Mouse (Mus musculus): ENCODE measurements around the gene Fam43a. TPM values are rescaled to one million over a fixed set of nuclear protein-coding genes. Genes with fewer than 3 reads are reported as not detected.

Gene Fam43a
- total RNA-seq, 2 experiments from 2014 or later = 45.6 to 51.8 TPM

DNA sequence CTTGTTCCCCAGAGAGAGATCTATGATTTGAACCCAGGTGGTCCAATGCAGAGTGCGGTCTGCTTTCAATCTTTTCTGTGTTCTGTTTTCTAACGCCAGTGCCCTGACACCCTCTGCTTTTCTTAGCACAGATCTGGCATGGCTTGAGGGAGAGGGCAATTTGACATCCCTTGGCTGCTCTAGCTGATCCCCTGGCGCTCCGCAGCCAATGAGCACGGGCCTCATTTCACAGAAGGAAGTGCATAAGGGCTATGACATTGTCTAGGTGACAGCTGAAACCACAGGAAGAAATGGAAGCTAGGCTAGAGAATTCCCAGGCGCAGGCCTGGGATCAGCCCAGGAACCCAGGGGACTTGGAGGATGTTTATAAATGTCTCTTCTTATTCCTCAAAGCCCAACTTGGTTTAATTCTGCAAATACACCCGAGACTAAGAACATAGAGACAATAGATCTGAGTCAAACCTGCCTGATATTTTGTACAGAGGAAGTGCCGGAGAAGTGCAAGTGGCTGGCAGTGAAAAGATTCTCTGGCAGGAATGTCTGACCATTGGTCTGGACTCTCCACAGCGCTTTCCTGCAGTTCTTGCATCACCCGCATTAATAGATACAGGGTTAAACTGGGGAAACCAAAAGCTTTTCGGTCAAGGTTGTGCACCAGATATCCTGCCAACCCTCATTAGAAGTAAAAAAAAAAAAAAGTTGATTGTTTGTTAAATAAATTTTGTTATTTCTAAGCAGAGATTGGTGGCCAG lies 28.2 kb downstream of the Fam43a start:
- DNase-seq (ENCODE audit: low spot score in 2 of 2) = no peak

DNA sequence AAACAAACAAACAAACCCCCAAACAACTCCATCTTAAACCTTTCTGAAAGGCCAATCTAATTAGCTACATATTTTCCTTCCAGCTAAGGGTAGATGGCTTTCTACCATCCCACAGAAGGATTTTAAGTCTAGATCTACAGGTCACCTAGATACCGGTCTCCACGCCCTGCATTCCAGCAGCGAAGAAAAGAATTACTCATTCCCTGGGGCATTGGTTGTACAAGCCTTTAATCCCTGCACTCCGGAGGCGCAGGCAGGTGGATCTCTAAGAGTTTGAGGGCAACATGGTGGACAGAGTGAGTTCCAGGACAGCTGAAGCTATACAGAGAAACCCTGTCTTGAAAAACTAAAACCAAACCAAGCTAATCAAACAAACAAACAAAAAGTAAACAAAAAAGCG lies 28.9 kb downstream of the Fam43a start:
- no peak for DNase-seq (ENCODE audit: low spot score in 2 of 2)

- DNase-seq (ENCODE audit: low spot score in 2 of 2) = no peak
These were observed 30.0 kb downstream of the Fam43a start for GRCm38 (mm10) chr16:30629509-30629908.

- DNase-seq (ENCODE audit: low spot score in 2 of 2) = no peak
These were observed 34.6 kb downstream of the Fam43a start for GRCm38 (mm10) chr16:30633906-30634746.

- DNase-seq (ENCODE audit: low spot score in 2 of 2) = no peak
These were observed 39.1 kb downstream of the Fam43a start for GRCm38 (mm10) chr16:30638586-30638985.

DNA sequence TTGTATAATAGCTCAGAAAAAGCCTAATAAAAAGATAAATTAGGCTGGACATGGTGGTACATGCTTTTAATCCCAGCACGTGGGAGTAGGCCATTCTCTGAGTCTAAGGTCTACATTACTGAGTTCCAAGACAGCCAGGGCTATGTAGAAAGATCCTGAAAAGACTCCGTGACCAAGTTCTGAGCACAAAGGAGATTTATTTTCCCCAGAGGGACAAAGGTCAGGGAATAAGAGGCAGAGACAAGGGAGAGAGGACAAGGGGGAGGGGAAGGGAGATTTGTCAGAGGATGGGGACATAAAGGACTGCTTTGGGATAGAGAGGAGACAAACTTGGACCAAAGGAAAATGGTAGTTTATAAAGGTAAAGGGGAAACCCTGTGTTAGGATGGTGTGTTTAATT lies 41.1 kb downstream of the Fam43a start:
- DNase-seq (ENCODE audit: low spot score in 2 of 2) = no peak

GRCm38 (mm10) chr16:30641408-30641807 lies 41.9 kb downstream of the Fam43a start:
- DNase-seq (ENCODE audit: low spot score in 2 of 2) = no peak

- no peak for DNase-seq (ENCODE audit: low spot score in 2 of 2)
These were observed 42.7 kb downstream of the Fam43a start for GRCm38 (mm10) chr16:30642229-30642628.

DNA sequence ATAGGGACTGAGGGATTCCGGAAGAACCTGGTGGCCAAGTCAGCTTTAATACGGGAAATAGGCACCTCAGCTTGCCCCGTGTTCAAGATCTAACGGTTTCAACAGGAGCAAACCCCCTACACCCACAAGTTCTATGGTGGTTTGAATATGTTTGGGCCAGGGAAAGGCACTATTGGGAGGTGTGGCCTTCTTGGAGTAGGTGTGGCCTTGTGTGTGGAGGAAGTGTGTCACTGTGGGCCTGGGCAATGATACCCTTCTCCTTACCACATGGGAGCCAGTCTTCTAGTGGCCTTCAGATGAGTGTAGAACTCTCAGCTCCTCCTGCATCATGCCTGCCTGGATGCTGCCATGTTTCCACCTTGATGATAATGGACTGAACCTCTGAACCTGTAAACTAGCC lies 45.5 kb downstream of the Fam43a start:
- no peak for DNase-seq (ENCODE audit: low spot score in 2 of 2)

- no peak for DNase-seq (ENCODE audit: low spot score in 2 of 2)
These were observed 46.5 kb downstream of the Fam43a start for GRCm38 (mm10) chr16:30645841-30646558.

GRCm38 (mm10) chr16:30646856-30647255 lies 47.3 kb downstream of the Fam43a start:
- no peak for DNase-seq (ENCODE audit: low spot score in 2 of 2)

GRCm38 (mm10) chr16:30651292-30651691 lies 51.8 kb downstream of the Fam43a start:
- DNase-seq (ENCODE audit: low spot score in 2 of 2) = no peak

Other genes starting within 250 kb of the Fam43a start
- gene Atp13a3, start 193.7 kb upstream of the Fam43a start, total RNA-seq (2021) = 10 to 100 TPM; 59.8 to 65.4 TPM
- gene Tmem44, start 48.9 kb upstream of the Fam43a start, total RNA-seq (2021) = 10 to 100 TPM; 11.0 to 11.7 TPM
- 10 to 100 TPM; 51.5 to 52.0 TPM for gene Lsg1, start 12.1 kb upstream of the Fam43a start, total RNA-seq (2021)